Mouse (Mus musculus) cortical plate, adult 2 months (tissue): ENCODE data around the gene Olfr320.
"Not testable (repeated sequence)": the region's sequence is repeated elsewhere in the genome, so short reads cannot be mapped to it uniquely, and the experiment has no call there.

Source experiments
- CTCF ChIP-seq: fragments of 200-500 bp; IDR thresholded peaks from 2 replicates; pipeline ENCODE4 v1.5.1; 2011; ENCODE audit warnings: mild to moderate bottlenecking, control low read depth, low read length; ENCODE audit not compliant: insufficient read depth; ENCODE audit errors: extremely low read depth
- POLR2A ChIP-seq: fragments of 200-500 bp; IDR thresholded peaks from 2 replicates; pipeline ENCODE4 v1.6.1; 2011; ENCODE audit warnings: mild to moderate bottlenecking, low read length, control low read depth; ENCODE audit not compliant: insufficient read depth; ENCODE audit errors: extremely low read depth

DNA sequence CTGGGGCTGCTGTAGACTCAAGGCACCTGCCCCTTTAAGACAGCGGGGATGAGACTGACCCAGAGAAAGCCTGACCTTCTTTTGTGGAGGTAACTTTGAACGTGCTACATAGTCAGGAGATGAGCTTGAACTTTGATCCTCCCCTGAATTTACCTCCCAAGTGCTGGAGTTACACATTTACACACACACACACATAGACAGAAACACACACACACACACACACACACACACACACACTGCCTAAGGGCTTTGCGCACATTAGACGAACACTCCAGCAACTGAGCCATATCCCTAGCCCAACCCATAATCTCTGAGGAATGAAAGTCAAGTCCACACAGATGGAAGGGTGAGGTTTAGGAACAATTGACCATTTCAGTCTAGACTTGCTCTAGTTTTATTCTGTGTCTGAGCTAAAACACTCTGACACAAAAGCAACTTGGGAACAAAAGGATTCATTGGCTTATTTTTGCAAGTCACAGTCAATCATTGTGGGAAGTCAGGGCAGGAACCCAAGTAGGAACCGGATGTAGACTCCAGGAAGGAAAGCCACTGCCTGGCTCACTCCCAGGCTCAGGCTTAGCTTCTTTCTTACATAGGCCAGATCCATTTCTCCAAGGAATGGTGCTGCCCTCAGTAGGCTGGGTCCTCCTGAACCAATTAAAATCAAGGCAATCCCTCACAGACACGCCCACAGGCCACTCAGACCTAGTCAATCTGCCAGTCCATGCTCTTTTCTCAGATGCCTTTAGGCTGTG is 47.2 kb downstream of the Olfr320 start:
- TF ChIP-seq CTCF, POLR2A: not testable (repeated sequence)
